In genomic region chr2:33249922-33250633, GRCm38 (mm10) we compare ENCODE assay signal across 21 mouse cellular contexts. TPM values are rescaled to one million over a fixed set of nuclear protein-coding genes. Genes with fewer than 3 reads are reported as not detected.
DNase-seq lines count a peak whose midpoint lies in the region; ATAC-seq and TF ChIP-seq lines count a peak whose summit lies in the region.
"Had no signal": no experiment of that assay in that cellular context is flagged by ENCODE, and none has a peak within 500 bp of the region (broad histone marks: within the 10 kb centered on the region; RNA-seq: fewer than 3 reads in every experiment).

No protein-coding gene starts in this region.

- no peak overlapping the region for H3K4me3 ChIP-seq in heart, embryonic 13.5 days
- H3K4me3 ChIP-seq in liver, embryonic 13.5 days (replicated peaks): no peak overlapping the region
- H3K4me3 ChIP-seq in liver, postnatal 0 days (ENCODE audit: low read depth, low read length): no peak overlapping the region
- H3K4me3 ChIP-seq in intestine, embryonic 15.5 days (replicated peaks): no peak overlapping the region
- H3K4me3 ChIP-seq in stomach, embryonic 16.5 days (replicated peaks; ENCODE audit: low read length): no peak overlapping the region
- no peak overlapping the region for H3K4me3 ChIP-seq in hindbrain, embryonic 14.5 days (replicated peaks; ENCODE audit: low read length)
- H3K4me3 ChIP-seq: embryonic facial prominence, embryonic 13.5 days; limb, embryonic 15.5 days; midbrain, embryonic 10.5 days had no signal

- H3K27me3 ChIP-seq in heart, embryonic 13.5 days (replicated peaks): no peaks in the 10 kb centered on the region
- no peaks in the 10 kb centered on the region for H3K27me3 ChIP-seq in liver, embryonic 13.5 days
- no peaks in the 10 kb centered on the region for H3K27me3 ChIP-seq in liver, postnatal 0 days (ENCODE audit: insufficient read depth, low read length)
- H3K27me3 ChIP-seq in intestine, embryonic 15.5 days (replicated peaks): no peaks in the 10 kb centered on the region
- H3K27me3 ChIP-seq in stomach, embryonic 16.5 days (ENCODE audit: control insufficient read depth, insufficient read depth, low read length): no peaks in the 10 kb centered on the region
- H3K27me3 ChIP-seq in hindbrain, embryonic 14.5 days (ENCODE audit: control insufficient read depth, insufficient read depth, low read length): no peaks in the 10 kb centered on the region
- H3K27me3 ChIP-seq: embryonic facial prominence, embryonic 13.5 days; limb, embryonic 15.5 days had no signal

- H3K4me2 ChIP-seq in heart, embryonic 13.5 days: no peak overlapping the region
- no peak overlapping the region for H3K4me2 ChIP-seq in liver, embryonic 13.5 days
- H3K4me2 ChIP-seq in liver, postnatal 0 days (ENCODE audit: low read depth, low read length): no peak overlapping the region
- H3K4me2 ChIP-seq in intestine, embryonic 15.5 days (replicated peaks): no peak overlapping the region
- no peak overlapping the region for H3K4me2 ChIP-seq in stomach, embryonic 16.5 days (ENCODE audit: low read depth, low read length)
- H3K4me2 ChIP-seq in hindbrain, embryonic 14.5 days (replicated peaks): no peak overlapping the region
- H3K4me2 ChIP-seq: embryonic facial prominence, embryonic 13.5 days; limb, embryonic 15.5 days had no signal

- DNase-seq in heart, adult 18-20 months: no peak
- no peak for DNase-seq in liver, embryonic 13.5 days
- DNase-seq in liver, postnatal 0 days: no peak
- no peak for DNase-seq in kidney, postnatal 4 days
- DNase-seq in hindbrain, embryonic 14.5 days (ENCODE audit: low spot score): no peak
- DNase-seq: adrenal gland, adult 8-10 months; cerebellum, adult 8-10 months; gastrocnemius, postnatal 14 days; lung, adult 2 months; lung, postnatal 4 days; retina, postnatal 1 day; right cerebral cortex, postnatal 4 days; thymus, postnatal 36 days had no signal

- 25% methylated on average over 3 of the region's 3 CpGs for WGBS in heart, embryonic 13.5 days
- WGBS in liver, embryonic 13.5 days (ENCODE audit: insufficient replicate concordance): 51% methylated on average over 3 of the region's 3 CpGs
- 59% methylated on average over 3 of the region's 3 CpGs for WGBS in liver, postnatal 0 days (ENCODE audit: insufficient replicate concordance)
- 33% methylated on average over 3 of the region's 3 CpGs for WGBS in intestine, embryonic 15.5 days
- WGBS in stomach, embryonic 16.5 days: 30% methylated on average over 3 of the region's 3 CpGs
- whole genome bisulfite sequencing in hindbrain, embryonic 14.5 days: 89% methylated on average over 3 of the region's 3 CpGs

- TF ChIP-seq EP300 in liver, postnatal 0 days (IDR thresholded peaks at IDR 0.05; ENCODE audit: low read depth): no peak

- no peak for ATAC-seq in heart, embryonic 13.5 days (ENCODE audit: extremely low read depth, insufficient number of reproducible peaks, low FRiP score, low TSS enrichment)
- no peak for ATAC-seq in liver, embryonic 13.5 days (ENCODE audit: low read depth)
- ATAC-seq in liver, postnatal 0 days: no peak
- ATAC-seq in intestine, embryonic 15.5 days: peak; percentile 61
- peak; percentile 39; the same call in 1 of the 2 replicates for ATAC-seq in stomach, embryonic 16.5 days (ENCODE audit: insufficient read depth, low FRiP score)
- ATAC-seq in hindbrain, embryonic 14.5 days (ENCODE audit: low FRiP score): no peak
- ATAC-seq: forebrain, embryonic 14.5 days; inflammation-experienced regulatory T-cells, adult 6 months had no signal

- no peak for TF ChIP-seq CTCF in liver, postnatal 0 days (IDR thresholded peaks at IDR 0.05; ENCODE audit: low read depth)

- H3K9me3 ChIP-seq in heart, embryonic 13.5 days: no peaks in the 10 kb centered on the region
- H3K9me3 ChIP-seq in liver, embryonic 13.5 days (replicated peaks): no peaks in the 10 kb centered on the region
- no peaks in the 10 kb centered on the region for H3K9me3 ChIP-seq in liver, postnatal 0 days (ENCODE audit: low read length)
- no peaks in the 10 kb centered on the region for H3K9me3 ChIP-seq in intestine, embryonic 15.5 days
- H3K9me3 ChIP-seq in stomach, embryonic 16.5 days (replicated peaks; ENCODE audit: control insufficient read depth, low read length): no peaks in the 10 kb centered on the region
- H3K9me3 ChIP-seq in hindbrain, embryonic 14.5 days (ENCODE audit: control insufficient read depth, low read length): no peaks in the 10 kb centered on the region
- H3K9me3 ChIP-seq: embryonic facial prominence, embryonic 13.5 days; limb, embryonic 15.5 days; midbrain, embryonic 10.5 days had no signal

- H3K4me1 ChIP-seq in heart, embryonic 13.5 days: peaks cover 70% of the 10 kb centered on the region
- H3K4me1 ChIP-seq in liver, embryonic 13.5 days (replicated peaks): peaks cover 47% of the 10 kb centered on the region
- H3K4me1 ChIP-seq in liver, postnatal 0 days (ENCODE audit: insufficient read depth): peaks cover 7% of the 10 kb centered on the region
- peaks cover 22% of the 10 kb centered on the region; the same call in 1 of the 2 replicates for H3K4me1 ChIP-seq in intestine, embryonic 15.5 days (replicated peaks)
- 0 out of 2 replicates have a peak, but pooled peaks cover 12% of the 10 kb centered on the region for H3K4me1 ChIP-seq in stomach, embryonic 16.5 days (ENCODE audit: control insufficient read depth, insufficient read depth, low read length)
- H3K4me1 ChIP-seq in hindbrain, embryonic 14.5 days (replicated peaks; ENCODE audit: control insufficient read depth, insufficient read depth, low read length): peaks cover 4% of the 10 kb centered on the region; the same call in 1 of the 2 replicates
- H3K4me1 ChIP-seq: midbrain, embryonic 10.5 days had no signal

- H3K9ac ChIP-seq in heart, embryonic 13.5 days: peak overlapping the region; percentile 66
- no peak overlapping the region for H3K9ac ChIP-seq in liver, embryonic 13.5 days
- H3K9ac ChIP-seq in liver, postnatal 0 days (replicated peaks): no peak overlapping the region
- H3K9ac ChIP-seq in intestine, embryonic 15.5 days: no peak overlapping the region
- 0 out of 2 replicates have a peak overlapping the region, but pooled peaks have one; percentile 32 for H3K9ac ChIP-seq in stomach, embryonic 16.5 days (ENCODE audit: low read length)
- no peak overlapping the region for H3K9ac ChIP-seq in hindbrain, embryonic 14.5 days
- H3K9ac ChIP-seq: embryonic facial prominence, embryonic 13.5 days; limb, embryonic 15.5 days had no signal

- H3K27ac ChIP-seq in heart, embryonic 13.5 days (replicated peaks): peak overlapping the region; percentile 91
- H3K27ac ChIP-seq in liver, embryonic 13.5 days: peak overlapping the region; percentile 2; the same call in 1 of the 2 replicates
- no peak overlapping the region for H3K27ac ChIP-seq in liver, postnatal 0 days (ENCODE audit: low read depth)
- peak overlapping the region; percentile 51 for H3K27ac ChIP-seq in intestine, embryonic 15.5 days
- peak overlapping the region; percentile 11; the same call in 1 of the 2 replicates for H3K27ac ChIP-seq in stomach, embryonic 16.5 days (ENCODE audit: low read length)
- H3K27ac ChIP-seq in hindbrain, embryonic 14.5 days: no peak overlapping the region
- H3K27ac ChIP-seq: embryonic facial prominence, embryonic 13.5 days; limb, embryonic 15.5 days; midbrain, embryonic 10.5 days had no signal

- H3K36me3 ChIP-seq in heart, embryonic 13.5 days: peaks cover 20% of the 10 kb centered on the region
- no peaks in the 10 kb centered on the region for H3K36me3 ChIP-seq in liver, embryonic 13.5 days
- no peaks in the 10 kb centered on the region for H3K36me3 ChIP-seq in liver, postnatal 0 days (replicated peaks; ENCODE audit: insufficient read depth, low read length)
- no peaks in the 10 kb centered on the region; the same call in 1 of the 2 replicates for H3K36me3 ChIP-seq in intestine, embryonic 15.5 days
- 0 out of 2 replicates have a peak, but pooled peaks cover 4% of the 10 kb centered on the region for H3K36me3 ChIP-seq in stomach, embryonic 16.5 days (ENCODE audit: control insufficient read depth, insufficient read depth, low read length)
- peaks cover 5% of the 10 kb centered on the region; the same call in 1 of the 2 replicates for H3K36me3 ChIP-seq in hindbrain, embryonic 14.5 days (replicated peaks; ENCODE audit: control insufficient read depth, insufficient read depth)

RNA-seq across cellular contexts. Expression of gene Angptl2, which starts 34.2 kb away (rescaled TPM):
- 55.4 and 59.0 TPM in 2 replicates for polyA plus RNA-seq in heart, embryonic 13.5 days (2015; fragmentation: Nextera tagmentation; extraction: Ambion mirVana)
- total RNA-seq in heart, adult 18-20 months (2021): 10 to 100 TPM; 38.7 to 43.8 TPM
- polyA plus RNA-seq in liver, embryonic 13.5 days (2015; fragmentation: Nextera tagmentation; extraction: Ambion mirVana): 2.6 and 3.0 TPM in 2 replicates
- 3.8 and 4.4 TPM in 2 replicates for polyA plus RNA-seq in liver, postnatal 0 days (2015; fragmentation: Nextera tagmentation; extraction: Ambion mirVana)
- 36.8 and 38.5 TPM in 2 replicates for polyA plus RNA-seq in intestine, embryonic 15.5 days (2015; fragmentation: Nextera tagmentation; extraction: Ambion mirVana)
- 59.5 and 69.6 TPM in 2 replicates for polyA plus RNA-seq in stomach, embryonic 16.5 days (2015; fragmentation: Nextera tagmentation; extraction: Ambion mirVana)
- 12.2 and 14.1 TPM in 2 replicates for polyA plus RNA-seq in hindbrain, embryonic 14.5 days (2014; fragmentation: Nextera tagmentation; extraction: Ambion mirVana)

Comparison
In these comparisons a context has a peak if more than half of its experiments do, and no peak if none do; other contexts are left out.
1. H3K27ac ChIP-seq: peak in heart, embryonic 13.5 days (single experiment), liver, embryonic 13.5 days (single experiment), intestine, embryonic 15.5 days (single experiment) and stomach, embryonic 16.5 days (single experiment); none in liver, postnatal 0 days (single experiment) and hindbrain, embryonic 14.5 days (single experiment).
2. ATAC-seq: peak in intestine, embryonic 15.5 days (single experiment) and stomach, embryonic 16.5 days (single experiment); none in heart, embryonic 13.5 days (single experiment), liver, embryonic 13.5 days (single experiment), liver, postnatal 0 days (single experiment) and hindbrain, embryonic 14.5 days (single experiment).
3. H3K9ac ChIP-seq: peak in heart, embryonic 13.5 days (single experiment) and stomach, embryonic 16.5 days (single experiment); none in liver, embryonic 13.5 days (single experiment), liver, postnatal 0 days (single experiment), intestine, embryonic 15.5 days (single experiment) and hindbrain, embryonic 14.5 days (single experiment).